In the genomic region with DNA sequence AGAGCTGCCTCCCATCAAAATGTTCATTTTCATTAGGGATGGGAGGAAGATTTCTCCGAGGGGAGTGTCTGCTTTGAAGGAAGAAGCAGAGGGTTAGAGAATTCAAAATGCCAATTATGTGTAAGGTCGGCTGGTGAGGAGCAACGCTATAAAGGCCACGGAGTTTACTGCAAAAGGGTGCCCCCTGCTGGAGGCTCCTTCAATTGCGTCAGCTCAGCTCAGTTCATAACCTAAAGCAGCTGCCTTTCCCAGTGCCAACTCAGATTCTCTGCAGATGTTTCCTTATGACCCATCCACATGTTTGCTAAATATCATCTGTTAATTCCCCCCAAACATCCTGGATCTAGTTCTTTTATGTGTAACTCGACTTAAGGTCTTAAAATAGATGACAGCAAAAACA, we compare ENCODE assay signal across 8 mouse cellular contexts.
DNase-seq lines count a peak whose midpoint lies in the region; ATAC-seq lines count a peak whose summit lies in the region.

No protein-coding gene starts in this region.

- intact Hi-C loops in gastrocnemius, postnatal 36 days (cut with DNase I): loop anchor here (1.0 to 10.0 kb wide), 4 partner anchors 173 to 780 kb away; partner anchors contain the start of gene Hoxd8
- intact Hi-C loops in left cerebral cortex, postnatal 36 days (cut with DNase I): loop anchor here (5.0 to 10.0 kb wide), 2 partner anchors 247 to 620 kb away; no protein-coding TSS in a partner anchor

- DNase-seq in liver: peak; percentile 75
- peak; percentile 96 for DNase-seq in embryo, embryonic 10.5 days (ENCODE audit: low spot score)
- DNase-seq in gastrocnemius, postnatal 36 days: peak; percentile 80 to 81
- DNase-seq in kidney, adult 11 months: peak; percentile 79
- DNase-seq in left cerebral cortex, postnatal 36 days (ENCODE audit: low spot score in 2 of 2): peak; percentile 63 to 66
- DNase-seq in spleen, postnatal 14 days (ENCODE audit: low spot score in 2 of 2): peak; percentile 30 to 54

- H3K4me2 ChIP-seq in liver, embryonic 12.5 days: no peak overlapping the region
- H3K4me2 ChIP-seq in midbrain, embryonic 16.5 days (ENCODE audit: low read length): no peak overlapping the region

- H3K27me3 ChIP-seq in liver, embryonic 12.5 days (replicated peaks): peaks cover 43% of the 10 kb centered on the region
- no peaks in the 10 kb centered on the region for H3K27me3 ChIP-seq in midbrain, embryonic 16.5 days (ENCODE audit: control insufficient read depth, insufficient read depth, low read depth, low read length)

- no peak overlapping the region for H3K9ac ChIP-seq in liver, embryonic 12.5 days
- H3K9ac ChIP-seq in midbrain, embryonic 16.5 days (ENCODE audit: low read depth, low read length): no peak overlapping the region

- no peaks in the 10 kb centered on the region for H3K9me3 ChIP-seq in liver, embryonic 12.5 days (replicated peaks)
- no peaks in the 10 kb centered on the region for H3K9me3 ChIP-seq in midbrain, embryonic 16.5 days (replicated peaks; ENCODE audit: control insufficient read depth, low read length, poor library complexity, severe bottlenecking)

- no peaks in the 10 kb centered on the region for H3K4me1 ChIP-seq in liver, embryonic 12.5 days
- peaks cover 12% of the 10 kb centered on the region for H3K4me1 ChIP-seq in midbrain, embryonic 16.5 days (ENCODE audit: control insufficient read depth, insufficient read depth, low read length)

- no peaks in the 10 kb centered on the region for H3K36me3 ChIP-seq in liver, embryonic 12.5 days
- no peaks in the 10 kb centered on the region for H3K36me3 ChIP-seq in midbrain, embryonic 16.5 days (ENCODE audit: control insufficient read depth, insufficient read depth, low read length)

- no peak overlapping the region for H3K4me3 ChIP-seq in liver, embryonic 12.5 days
- H3K4me3 ChIP-seq in midbrain, embryonic 16.5 days (ENCODE audit: low read depth, low read length): no peak overlapping the region

- ATAC-seq in liver, embryonic 12.5 days: no peak
- peak; percentile 55; the same call in 1 of the 2 replicates for ATAC-seq in midbrain, embryonic 16.5 days

- H3K27ac ChIP-seq in liver, embryonic 12.5 days: no peak overlapping the region
- no peak overlapping the region for H3K27ac ChIP-seq in midbrain, embryonic 16.5 days (ENCODE audit: low read length)

- WGBS in liver, embryonic 12.5 days (ENCODE audit: insufficient replicate concordance): under 1% methylated on average over 6 of the region's 6 CpGs
- WGBS in midbrain, embryonic 16.5 days: 0% methylated on average over 6 of the region's 6 CpGs

Comparison
In these comparisons a context has a peak if more than half of its experiments do, and no peak if none do; other contexts are left out.
1. DNase-seq: peak in every context shown above with its lines; median percentile 96 in embryo, embryonic 10.5 days; 80 in gastrocnemius, postnatal 36 days; 79 in kidney, adult 11 months; 75 in liver; 64 in left cerebral cortex, postnatal 36 days; 42 in spleen, postnatal 14 days.